Mouse (Mus musculus) bone marrow, adult 2 months (tissue): ENCODE measurements around the gene Pbx2.

Source experiments
- CTCF ChIP-seq: fragments of 200-500 bp; IDR thresholded peaks from 2 replicates; pipeline ENCODE4 v1.5.1; 2011; ENCODE audit warnings: low read length, control low read depth; ENCODE audit not compliant: control insufficient read depth, insufficient read depth
- POLR2A ChIP-seq: fragments of 200-500 bp; IDR thresholded peaks from 2 replicates; pipeline ENCODE4 v1.6.1; 2011; ENCODE audit warnings: low read depth, mild to moderate bottlenecking, control low read depth, low read length, borderline replicate concordance; ENCODE audit not compliant: control insufficient read depth

DNA sequence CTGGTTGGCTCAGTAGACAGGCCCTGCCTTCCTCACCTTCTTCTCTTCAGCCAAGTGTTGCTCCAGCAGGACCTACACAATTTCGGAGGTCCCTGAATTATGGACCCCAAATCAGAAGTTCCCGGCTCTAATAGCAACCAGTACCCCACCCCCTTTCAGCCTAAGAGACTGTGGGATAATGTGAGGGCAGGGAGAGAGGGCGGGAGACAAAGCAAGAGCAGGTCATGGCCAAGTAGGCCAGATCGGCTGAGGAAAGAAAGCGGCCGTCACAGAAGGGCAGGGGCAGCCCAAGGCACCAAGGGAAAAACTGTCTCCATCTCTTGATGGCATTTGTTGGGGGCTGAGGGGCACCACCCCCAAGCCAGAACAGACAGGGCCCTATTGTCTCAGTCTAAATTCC is 24.8 kb downstream of the Pbx2 start, which contains the start of gene Egfl8:
- TF ChIP-seq POLR2A (no peak), CTCF (no peak)
